Mouse (Mus musculus) left cerebral cortex, postnatal 36 days (tissue): ENCODE data around the gene Cfap69. TPM values are rescaled to one million over a fixed set of nuclear protein-coding genes. Genes with fewer than 3 reads are reported as not detected.
"Not testable (repeated sequence)": the region's sequence is repeated elsewhere in the genome, so short reads cannot be mapped to it uniquely, and the experiment has no call there.

ENCODE experiments used
- DNase-seq, 2 experiments: peaks; one replicate each; pipeline ENCODE4 v3.0.0; 2021 to 2022; ENCODE audit warnings: low spot score in 2 of 2, mixed read lengths in 1 of 2
- intact Hi-C: fragments of 180-260 bp; cut with DNase I; formaldehyde crosslinking; loops from one replicate; pipeline ENCODE4 v1.15.1; 2025
- total RNA-seq, 2 experiments: library from RNA; stranded (reverse); gene quantifications; 2 replicates each; pipeline ENCODE4 v1.2.3; 2021

Gene Cfap69
- total RNA-seq, result 10 to 100 TPM; 16.8 to 33.1 TPM

DNA sequence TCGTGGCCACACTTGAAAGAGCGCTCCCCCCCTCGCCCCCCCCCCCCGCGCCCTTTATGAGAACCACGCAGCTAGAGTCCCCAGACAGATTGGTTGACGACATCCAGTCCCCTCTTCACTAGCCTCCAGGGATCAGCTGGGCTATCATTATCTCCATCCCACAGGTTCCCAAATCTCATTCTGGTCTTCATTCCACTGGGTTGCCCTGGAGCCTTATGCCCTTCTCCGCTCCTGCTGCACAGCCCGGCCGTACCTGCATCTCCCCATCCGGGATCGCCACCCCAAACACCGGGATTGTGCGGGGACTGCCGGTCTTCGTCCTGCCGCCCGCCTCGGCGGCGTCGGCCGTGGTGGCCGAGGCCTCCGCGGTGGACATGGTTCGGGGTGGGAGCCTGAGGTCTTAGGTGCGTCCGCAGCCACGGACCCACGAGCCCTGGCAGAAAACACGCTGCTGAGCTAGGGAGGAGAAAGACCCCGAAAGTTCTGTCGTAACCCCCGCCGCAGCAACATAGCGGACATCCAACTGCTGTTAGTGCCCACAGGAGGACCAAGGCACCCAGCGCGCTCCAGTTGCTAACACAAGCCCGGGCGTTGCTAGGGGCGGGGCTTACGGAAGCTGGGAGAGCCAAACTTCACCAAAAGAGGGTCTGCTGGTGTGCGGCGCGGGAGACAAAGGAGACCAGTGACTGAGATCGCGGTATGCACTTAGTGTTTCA, at the start of gene Cfap69:
Gene Cfap69 (minus strand): TSS at position 585 of the 716 bp plus-strand sequence.
- peak; percentile 89 for DNase-seq
- intact Hi-C loops, result no loop called here

DNA sequence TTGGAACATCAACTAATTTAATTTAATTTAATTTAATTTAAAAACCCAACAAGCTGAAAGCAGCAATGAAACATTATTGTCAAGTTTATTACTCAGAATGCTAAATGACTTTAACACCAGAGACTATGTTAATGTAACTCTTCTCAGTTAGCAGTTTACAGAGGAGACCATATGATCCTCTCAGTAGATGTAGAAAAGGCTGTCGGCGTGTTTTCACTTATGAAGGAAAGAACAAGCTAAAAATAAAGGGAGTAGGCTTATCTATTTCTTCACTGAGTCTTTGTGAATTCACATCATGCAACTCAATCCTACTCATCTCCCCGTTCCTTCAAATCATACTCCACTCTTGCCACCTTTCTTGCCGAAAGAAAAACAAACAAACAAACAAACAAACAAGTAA, 47.0 kb upstream of the Cfap69 start:
- intact Hi-C loops, result no loop called here

GRCm38 (mm10) chr5:5707341-5708278, 43.6 kb upstream of the Cfap69 start:
- DNase-seq, result no peak
- intact Hi-C loops, result no loop called here

More for the DNA sequence above, 47.0 kb upstream of the Cfap69 start:
- no peak for DNase-seq

- intact Hi-C loops, result no loop called here
- DNase-seq, result no peak
These were observed 41.0 kb upstream of the Cfap69 start for GRCm38 (mm10) chr5:5705019-5705418.

- DNase-seq, result no peak
- intact Hi-C loops, result no loop called here
These were observed 36.3 kb upstream of the Cfap69 start for GRCm38 (mm10) chr5:5700386-5700785.

GRCm38 (mm10) chr5:5698830-5699229, 34.8 kb upstream of the Cfap69 start:
- DNase-seq, result no peak
- intact Hi-C loops, result no loop called here

GRCm38 (mm10) chr5:5695401-5695942, 31.4 kb upstream of the Cfap69 start:
- DNase-seq, result no peak
- intact Hi-C loops, result no loop called here

DNA sequence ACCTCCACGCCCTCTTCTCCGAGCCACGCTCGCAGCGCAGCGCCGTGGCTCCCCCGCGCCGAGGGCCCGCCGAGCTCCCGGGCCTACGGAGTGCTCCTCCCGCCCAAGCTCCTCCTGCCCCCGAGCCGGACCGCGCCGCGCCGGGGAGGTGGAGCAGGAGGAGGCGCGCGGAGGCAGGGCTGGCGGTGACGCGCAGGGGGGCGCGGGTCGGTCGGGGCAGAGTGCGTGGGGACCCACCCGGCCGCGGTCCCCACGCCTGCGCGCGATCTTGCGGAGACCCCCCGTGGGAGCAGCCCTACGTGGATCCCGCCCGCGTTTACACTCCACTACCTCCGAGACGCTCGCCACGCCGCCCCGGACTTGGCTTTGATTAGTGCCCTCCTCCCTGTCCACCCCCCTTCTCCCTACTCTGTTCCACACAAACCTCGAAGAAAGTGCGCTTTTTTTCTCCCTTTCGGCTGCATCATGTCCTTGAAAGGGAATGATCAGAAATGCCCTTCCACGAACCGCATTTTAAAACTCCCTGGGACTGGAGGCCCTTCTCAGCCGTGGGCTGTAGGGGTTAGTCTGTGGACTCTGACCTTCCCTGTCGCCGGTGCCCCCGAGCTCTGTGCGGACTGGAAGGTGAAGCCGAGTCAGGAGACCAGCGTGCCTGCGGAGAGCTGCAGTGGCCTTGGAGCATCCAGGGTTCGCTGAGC, 30.1 kb upstream of the Cfap69 start, which contains the start of gene Steap2:
Gene Steap2 (minus strand): TSS at position 623 of the 698 bp plus-strand sequence.
- intact Hi-C loops, result loop anchor here (5.0 kb wide), 1 partner anchor 47 kb away; no protein-coding TSS in a partner anchor
- peak; percentile 25 to 49 for DNase-seq

- DNase-seq, result peak in 1 of 2 experiments; percentile 11
- intact Hi-C loops, result loop anchor here (5.0 kb wide), 1 partner anchor 46 kb away; no protein-coding TSS in a partner anchor
These were observed 29.5 kb upstream of the Cfap69 start for GRCm38 (mm10) chr5:5693541-5693955.

DNA sequence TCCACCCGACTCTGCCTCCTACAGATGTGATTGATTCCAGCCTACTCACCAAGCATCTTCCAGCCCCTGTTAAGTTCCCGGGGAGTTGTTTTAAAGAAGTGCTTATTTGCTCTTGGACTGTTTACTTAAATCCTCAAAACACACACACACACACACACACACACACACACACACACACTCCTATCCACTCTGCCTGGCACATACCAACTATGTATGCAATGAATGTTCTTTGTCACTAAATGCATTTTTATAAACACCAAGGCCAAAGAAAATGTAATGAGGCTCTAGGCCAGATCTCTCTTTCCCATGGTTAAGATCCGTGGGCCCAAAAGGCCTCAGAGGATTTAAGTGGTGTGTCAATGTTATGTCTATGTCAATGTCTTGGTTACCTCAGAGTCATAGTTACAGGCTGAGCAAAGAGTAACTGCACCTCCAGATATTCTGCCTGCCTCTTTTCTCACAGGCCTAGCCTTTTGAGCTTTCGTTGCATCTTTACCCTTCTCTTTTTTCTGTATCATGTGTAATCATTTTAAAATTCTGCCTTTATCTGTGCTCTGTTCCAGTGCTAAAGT, 28.2 kb upstream of the Cfap69 start:
- no peak for DNase-seq
- intact Hi-C loops, result loop anchor here (5.0 kb wide), 1 partner anchor 45 kb away; no protein-coding TSS in a partner anchor

- intact Hi-C loops, result no loop called here
- no peak for DNase-seq
These were observed 25.0 kb upstream of the Cfap69 start for GRCm38 (mm10) chr5:5688945-5689540.

GRCm38 (mm10) chr5:5688228-5688627, 24.2 kb upstream of the Cfap69 start:
- no peak for DNase-seq
- intact Hi-C loops, result no loop called here

DNA sequence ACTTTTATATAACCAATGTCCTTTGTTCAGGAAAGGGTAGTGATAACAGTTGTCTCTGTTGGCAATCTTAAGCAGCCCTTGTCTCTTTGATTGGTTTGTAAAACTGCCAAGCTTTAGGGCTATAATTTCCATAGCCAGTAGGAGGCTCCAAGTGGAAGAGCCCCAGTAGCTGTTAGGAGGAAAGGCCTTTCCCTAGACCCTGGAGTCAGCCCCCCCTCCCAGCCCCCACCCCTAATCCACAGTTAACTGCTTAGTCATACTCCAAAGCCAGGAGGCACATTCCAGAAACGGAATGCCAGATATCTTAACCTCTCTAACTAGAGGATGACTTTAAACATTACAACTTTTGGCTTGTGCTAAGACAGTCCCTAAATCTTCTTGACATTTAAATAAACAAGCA, 22.9 kb upstream of the Cfap69 start:
- intact Hi-C loops, result no loop called here
- no peak for DNase-seq

- DNase-seq, intact Hi-C loops: not testable (repeated sequence)
These were observed 20.9 kb upstream of the Cfap69 start for GRCm38 (mm10) chr5:5684946-5685345.

DNA sequence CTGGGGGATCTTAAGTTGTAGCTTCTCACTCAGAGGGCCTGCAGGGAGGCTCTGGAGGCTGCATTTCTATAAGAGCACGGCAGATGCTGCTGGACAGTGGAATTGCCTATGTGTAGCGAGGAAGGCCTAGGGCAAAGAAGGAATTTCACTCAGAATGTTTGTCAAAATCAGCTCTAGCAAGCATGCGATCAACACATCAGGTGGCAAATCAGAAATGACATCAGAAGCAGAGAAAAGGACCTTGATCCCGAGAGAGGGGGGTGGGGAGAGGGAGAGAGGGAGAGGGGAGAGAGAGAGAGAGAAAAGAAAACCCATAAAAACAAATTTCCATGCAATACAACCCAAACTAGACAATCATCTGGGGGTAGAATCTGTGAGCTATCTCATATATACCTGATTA, 19.3 kb upstream of the Cfap69 start:
- DNase-seq, result no peak
- intact Hi-C loops, result no loop called here

- DNase-seq, result no peak
- intact Hi-C loops, result no loop called here
These were observed 15.4 kb upstream of the Cfap69 start for GRCm38 (mm10) chr5:5679459-5679858.

GRCm38 (mm10) chr5:5676082-5676481, 12.0 kb upstream of the Cfap69 start:
- no peak for DNase-seq
- intact Hi-C loops, result no loop called here

GRCm38 (mm10) chr5:5668920-5669319, 4.9 kb upstream of the Cfap69 start:
- no peak for DNase-seq
- intact Hi-C loops, result no loop called here
